Mouse (Mus musculus): ENCODE results near the gene Rpl3l.
A peak's percentile ranks its signal among the peaks of the same experiment; 100 is the strongest.
"Not testable (repeated sequence)": the region's sequence is repeated elsewhere in the genome, so short reads cannot be mapped to it uniquely, and the experiment has no call there.

The Rpl3l gene

GRCm38 (mm10) chr17:24727618-24728017 lies at the start of gene Rpl3l:
Gene Rpl3l, plus strand, starts transcription at chr17:24727820.
- DNase-seq (ENCODE audit: low spot score in 2 of 2), result no peak

- peak in 1 of 2 experiments; percentile 82 for DNase-seq (ENCODE audit: low spot score in 2 of 2)
Observed at GRCm38 (mm10) chr17:24686514-24686913, 41.1 kb upstream of the Rpl3l start.

- DNase-seq (ENCODE audit: low spot score in 2 of 2), result peak; percentile 46 to 76
Observed at GRCm38 (mm10) chr17:24687146-24687595, 40.4 kb upstream of the Rpl3l start.

GRCm38 (mm10) chr17:24687599-24687998 lies 40.0 kb upstream of the Rpl3l start:
- no peak for DNase-seq (ENCODE audit: low spot score in 2 of 2)

GRCm38 (mm10) chr17:24689251-24690081 lies 38.2 kb upstream of the Rpl3l start, which contains the start of gene Syngr3:
Gene Syngr3, minus strand, starts transcription at chr17:24689955.
- peak in 1 of 2 experiments; percentile 23 for DNase-seq (ENCODE audit: low spot score in 2 of 2)

- no peak for DNase-seq (ENCODE audit: low spot score in 2 of 2)
Observed at GRCm38 (mm10) chr17:24692385-24692784, 35.2 kb upstream of the Rpl3l start.

- no peak for DNase-seq (ENCODE audit: low spot score in 2 of 2)
Observed at GRCm38 (mm10) chr17:24695326-24696010, 32.2 kb upstream of the Rpl3l start.

- DNase-seq (ENCODE audit: low spot score in 2 of 2), result peak; percentile 82 to 90
Observed at GRCm38 (mm10) chr17:24696011-24696697, 31.5 kb upstream of the Rpl3l start, which contains the start of the genes Gfer and Noxo1. Gene Gfer, minus strand, starts transcription at chr17:24696156. Gene Noxo1, plus strand, starts transcription at chr17:24696234.

GRCm38 (mm10) chr17:24697985-24698384 lies 29.6 kb upstream of the Rpl3l start:
- no peak for DNase-seq (ENCODE audit: low spot score in 2 of 2)

GRCm38 (mm10) chr17:24698715-24699114 lies 28.9 kb upstream of the Rpl3l start:
- no peak for DNase-seq (ENCODE audit: low spot score in 2 of 2)

- no peak for DNase-seq (ENCODE audit: low spot score in 2 of 2)
Observed at GRCm38 (mm10) chr17:24699473-24699872, 28.1 kb upstream of the Rpl3l start.

- no peak for DNase-seq (ENCODE audit: low spot score in 2 of 2)
Observed at GRCm38 (mm10) chr17:24701251-24701650, 26.4 kb upstream of the Rpl3l start.

- no peak for DNase-seq (ENCODE audit: low spot score in 2 of 2)
Observed at GRCm38 (mm10) chr17:24705821-24706220, 21.8 kb upstream of the Rpl3l start.

- peak; percentile 94 to 96 for DNase-seq (ENCODE audit: low spot score in 2 of 2)
Observed at GRCm38 (mm10) chr17:24706982-24707800, 20.4 kb upstream of the Rpl3l start, which contains the start of gene Tbl3. Gene Tbl3, minus strand, starts transcription at chr17:24707660.

GRCm38 (mm10) chr17:24707801-24708425 lies 19.7 kb upstream of the Rpl3l start:
- peak in 1 of 2 experiments; percentile 49 for DNase-seq (ENCODE audit: low spot score in 2 of 2)

GRCm38 (mm10) chr17:24708646-24709045 lies 19.0 kb upstream of the Rpl3l start:
- DNase-seq (ENCODE audit: low spot score in 2 of 2), result no peak

GRCm38 (mm10) chr17:24715556-24715955 lies 12.1 kb upstream of the Rpl3l start:
- DNase-seq (ENCODE audit: low spot score in 2 of 2), result no peak

- DNase-seq (ENCODE audit: low spot score in 2 of 2), result no peak
Observed at GRCm38 (mm10) chr17:24716166-24716682, 11.4 kb upstream of the Rpl3l start.

- DNase-seq (ENCODE audit: low spot score in 2 of 2), result no peak
Observed at GRCm38 (mm10) chr17:24717943-24718342, 9.7 kb upstream of the Rpl3l start, which contains the start of the genes Rnf151 and Rps2. Gene Rnf151, minus strand, starts transcription at chr17:24718063. Gene Rps2, plus strand, starts transcription at chr17:24718116.

GRCm38 (mm10) chr17:24718938-24719337 lies 8.7 kb upstream of the Rpl3l start:
- DNase-seq (ENCODE audit: low spot score in 2 of 2), result not testable (repeated sequence)

Measured in spleen, postnatal 10 days (tissue).